20 mouse cellular contexts compared by ENCODE assay signal in genomic region chr5:27056436-27056835, GRCm38 (mm10).
A peak's percentile ranks its signal among the peaks of the same experiment; 100 is the strongest.
DNase-seq lines count a peak whose midpoint lies in the region; ATAC-seq and TF ChIP-seq lines count a peak whose summit lies in the region.
"Had no signal": no experiment of that assay in that cellular context is flagged by ENCODE, and none has a peak within 500 bp of the region (broad histone marks: within the 10 kb centered on the region; RNA-seq: fewer than 3 reads in every experiment).

No protein-coding gene starts in this region.

- H3K27me3 ChIP-seq in forebrain, embryonic 14.5 days (replicated peaks; ENCODE audit: control insufficient read depth, insufficient read depth, low read length): no peaks in the 10 kb centered on the region
- H3K27me3 ChIP-seq in forebrain, postnatal 0 days (ENCODE audit: insufficient read depth, low read length): no peaks in the 10 kb centered on the region
- H3K27me3 ChIP-seq in kidney, embryonic 16.5 days (ENCODE audit: insufficient read depth, low read length): no peaks in the 10 kb centered on the region; the same call in 1 of the 2 replicates
- H3K27me3 ChIP-seq: forebrain, embryonic 13.5 days; hindbrain, embryonic 12.5 days; hindbrain, embryonic 15.5 days had no signal

- H3K4me1 ChIP-seq in forebrain, embryonic 14.5 days (ENCODE audit: control insufficient read depth, insufficient read depth, low read length): no peaks in the 10 kb centered on the region
- H3K4me1 ChIP-seq in forebrain, postnatal 0 days (ENCODE audit: insufficient read depth): no peaks in the 10 kb centered on the region
- H3K4me1 ChIP-seq in kidney, embryonic 16.5 days (ENCODE audit: insufficient read depth, low read length): no peaks in the 10 kb centered on the region
- H3K4me1 ChIP-seq: forebrain, embryonic 13.5 days had no signal

- H3K36me3 ChIP-seq in forebrain, embryonic 14.5 days (ENCODE audit: control insufficient read depth, insufficient read depth, low read length): no peaks in the 10 kb centered on the region
- no peaks in the 10 kb centered on the region for H3K36me3 ChIP-seq in forebrain, postnatal 0 days (ENCODE audit: insufficient read depth)
- no peaks in the 10 kb centered on the region for H3K36me3 ChIP-seq in kidney, embryonic 16.5 days (ENCODE audit: insufficient read depth, low read length)
- H3K36me3 ChIP-seq: forebrain, embryonic 10.5 days; hindbrain, embryonic 12.5 days; hindbrain, embryonic 15.5 days had no signal

- H3K9ac ChIP-seq in forebrain, embryonic 14.5 days (ENCODE audit: low read length): no peak overlapping the region
- no peak overlapping the region for H3K9ac ChIP-seq in forebrain, postnatal 0 days
- H3K9ac ChIP-seq in kidney, embryonic 16.5 days (replicated peaks; ENCODE audit: low read length): no peak overlapping the region
- H3K9ac ChIP-seq: forebrain, embryonic 13.5 days; hindbrain, embryonic 12.5 days; hindbrain, embryonic 15.5 days had no signal

- no peak for ATAC-seq in forebrain, embryonic 14.5 days
- no peak for ATAC-seq in forebrain, postnatal 0 days
- ATAC-seq in kidney, embryonic 16.5 days (ENCODE audit: low FRiP score, low TSS enrichment): no peak
- ATAC-seq: activated CD4-positive, CD25-positive, alpha-beta regulatory T cell, adult 4 months; forebrain, embryonic 13.5 days had no signal

- no peak overlapping the region for H3K4me2 ChIP-seq in forebrain, embryonic 14.5 days (ENCODE audit: low read length)
- H3K4me2 ChIP-seq in forebrain, postnatal 0 days (ENCODE audit: low read depth): no peak overlapping the region
- no peak overlapping the region for H3K4me2 ChIP-seq in kidney, embryonic 16.5 days (replicated peaks; ENCODE audit: low read depth, low read length)
- H3K4me2 ChIP-seq: forebrain, embryonic 13.5 days; heart, embryonic 11.5 days; hindbrain, embryonic 12.5 days; hindbrain, embryonic 15.5 days had no signal

- TF ChIP-seq CTCF in forebrain, postnatal 0 days (IDR thresholded peaks at IDR 0.05; ENCODE audit: low read depth): no peak

- WGBS in forebrain, embryonic 14.5 days: 67% methylated on average over 5 of the region's 5 CpGs
- WGBS in forebrain, postnatal 0 days: 53% methylated on average over 5 of the region's 5 CpGs
- 51% methylated on average over 5 of the region's 5 CpGs for WGBS in kidney, embryonic 16.5 days

- no peak overlapping the region for H3K4me3 ChIP-seq in forebrain, embryonic 14.5 days (ENCODE audit: low read depth, low read length)
- no peak overlapping the region for H3K4me3 ChIP-seq in forebrain, postnatal 0 days (ENCODE audit: low read depth, low read length)
- H3K4me3 ChIP-seq in kidney, embryonic 16.5 days (ENCODE audit: low read length): no peak overlapping the region
- H3K4me3 ChIP-seq: forebrain, embryonic 10.5 days; forebrain, embryonic 13.5 days; hindbrain, embryonic 12.5 days; hindbrain, embryonic 15.5 days had no signal

- no peak overlapping the region for H3K27ac ChIP-seq in forebrain, embryonic 14.5 days (ENCODE audit: low read depth, low read length)
- H3K27ac ChIP-seq in forebrain, postnatal 0 days (ENCODE audit: low read depth, low read length): no peak overlapping the region
- H3K27ac ChIP-seq in kidney, embryonic 16.5 days (ENCODE audit: low read length): no peak overlapping the region
- H3K27ac ChIP-seq: forebrain, embryonic 10.5 days; forebrain, embryonic 13.5 days; hindbrain, embryonic 12.5 days; hindbrain, embryonic 15.5 days had no signal

- peak; percentile 14 for DNase-seq in forebrain, embryonic 14.5 days (ENCODE audit: low spot score)
- no peak for DNase-seq in forebrain, postnatal 0 days
- DNase-seq in kidney, adult 18-20 months: peak; percentile 16
- DNase-seq in kidney, adult 9 months: peak; percentile 49
- no peak for DNase-seq in kidney, postnatal 10 days
- peak; percentile 2 for DNase-seq in kidney, postnatal 14 days
- no peak for DNase-seq in adrenal gland, postnatal 4 days (ENCODE audit: low spot score in 2 of 2)
- DNase-seq: adrenal gland, adult 8-10 months; adrenal gland, postnatal 25 days; cerebellum, adult 18-20 months; cerebellum, adult 9-10 months; cerebellum, postnatal 14 days; gastrocnemius, postnatal 25 days had no signal

- no peaks in the 10 kb centered on the region for H3K9me3 ChIP-seq in forebrain, embryonic 14.5 days (replicated peaks; ENCODE audit: control insufficient read depth, low read length)
- no peaks in the 10 kb centered on the region for H3K9me3 ChIP-seq in forebrain, postnatal 0 days (ENCODE audit: low read length)
- H3K9me3 ChIP-seq in kidney, embryonic 16.5 days (ENCODE audit: low read length): no peaks in the 10 kb centered on the region
- H3K9me3 ChIP-seq: forebrain, embryonic 10.5 days; forebrain, embryonic 13.5 days; hindbrain, embryonic 12.5 days; hindbrain, embryonic 15.5 days had no signal

Comparison
In these comparisons a context has a peak if more than half of its experiments do, and no peak if none do; other contexts are left out.
1. DNase-seq: peak in forebrain, embryonic 14.5 days (single experiment), kidney, adult 18-20 months (single experiment), kidney, adult 9 months (single experiment) and kidney, postnatal 14 days (single experiment); none in forebrain, postnatal 0 days (single experiment), kidney, postnatal 10 days (single experiment) and adrenal gland, postnatal 4 days (0 of 2).